In the genomic region with DNA sequence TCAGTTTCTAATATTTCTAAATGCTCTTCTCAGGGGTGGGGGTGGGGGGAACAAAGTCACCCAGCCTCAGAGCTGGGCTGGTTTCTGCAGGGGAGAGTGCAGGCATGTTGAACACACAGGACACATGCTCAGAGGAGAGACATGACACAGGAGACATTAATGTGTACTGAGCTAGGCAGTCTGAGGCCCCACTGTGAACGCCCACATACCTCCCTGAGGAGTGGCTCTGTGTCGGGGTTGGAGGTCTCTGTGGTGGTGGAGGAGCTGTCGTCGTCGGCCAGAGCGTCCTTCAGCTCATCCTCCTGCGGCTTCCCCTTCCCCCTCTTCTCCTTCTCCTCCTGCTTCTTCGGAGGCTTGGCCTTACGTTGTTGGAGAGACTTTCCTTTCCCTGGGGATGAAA, we compare ENCODE assay signal across 20 mouse cellular contexts. TPM values are rescaled to one million over a fixed set of nuclear protein-coding genes. Genes with fewer than 3 reads are reported as not detected.
"Had no signal": no experiment of that assay in that cellular context is flagged by ENCODE, and none has a peak within 500 bp of the region (broad histone marks: within the 10 kb centered on the region; RNA-seq: fewer than 3 reads in every experiment).

No protein-coding gene starts in this region.

- H3K4me2 ChIP-seq: limb, embryonic 13.5 days; liver, embryonic 12.5 days; liver, embryonic 15.5 days; lung, embryonic 15.5 days; midbrain, embryonic 13.5 days; neural tube, embryonic 13.5 days; stomach, embryonic 15.5 days had no signal

- DNase-seq: kidney, postnatal 36 days; liver; lung, adult 18-20 months; lung, postnatal 10 days; lung, postnatal 36 days; right cerebral cortex, postnatal 4 days; thymus, postnatal 25 days had no signal

- H3K9ac ChIP-seq: limb, embryonic 13.5 days; liver, embryonic 12.5 days; liver, embryonic 15.5 days; lung, embryonic 15.5 days; midbrain, embryonic 13.5 days; neural tube, embryonic 13.5 days; stomach, embryonic 15.5 days had no signal

- H3K9me3 ChIP-seq: limb, embryonic 10.5 days; limb, embryonic 13.5 days; liver, embryonic 12.5 days; liver, embryonic 15.5 days; lung, embryonic 15.5 days; megakaryocyte, embryonic 14.5 days; midbrain, embryonic 10.5 days; midbrain, embryonic 13.5 days; neural tube, embryonic 13.5 days; stomach, embryonic 15.5 days had no signal

- H3K4me3 ChIP-seq: limb, embryonic 10.5 days; limb, embryonic 13.5 days; liver, embryonic 12.5 days; liver, embryonic 15.5 days; lung, embryonic 15.5 days; megakaryocyte, embryonic 14.5 days; midbrain, embryonic 10.5 days; midbrain, embryonic 13.5 days; myocyte; neural tube, embryonic 13.5 days; stomach, embryonic 15.5 days had no signal

- H3K27me3 ChIP-seq: limb, embryonic 13.5 days; liver, embryonic 12.5 days; liver, embryonic 15.5 days; lung, embryonic 15.5 days; megakaryocyte, embryonic 14.5 days; midbrain, embryonic 13.5 days; neural tube, embryonic 13.5 days; stomach, embryonic 15.5 days had no signal

- H3K27ac ChIP-seq: kidney, postnatal 0 days; limb, embryonic 10.5 days; limb, embryonic 13.5 days; liver, embryonic 12.5 days; liver, embryonic 15.5 days; lung, embryonic 15.5 days; midbrain, embryonic 10.5 days; midbrain, embryonic 13.5 days; neural tube, embryonic 13.5 days; stomach, embryonic 15.5 days had no signal

- H3K4me1 ChIP-seq: limb, embryonic 10.5 days; limb, embryonic 13.5 days; liver, embryonic 12.5 days; liver, embryonic 15.5 days; lung, embryonic 15.5 days; midbrain, embryonic 10.5 days; midbrain, embryonic 13.5 days; neural tube, embryonic 13.5 days; stomach, embryonic 15.5 days had no signal

- ATAC-seq: liver, embryonic 12.5 days; midbrain, embryonic 13.5 days; midbrain, embryonic 16.5 days had no signal

RNA-seq across cellular contexts. Expression of a gene that starts 42.7 kb away (rescaled TPM):
- polyA plus RNA-seq: liver, embryonic 12.5 days had no signal
